Mouse (Mus musculus) gastrocnemius, postnatal 25 days (tissue): Measurements from ENCODE around the gene Mindy4. TPM values are rescaled to one million over a fixed set of nuclear protein-coding genes. Genes with fewer than 3 reads are reported as not detected.
A peak's percentile ranks its signal among the peaks of the same experiment; 100 is the strongest.

Source experiments
- DNase-seq: peaks from one replicate; pipeline ENCODE4 v3.0.0; 2022
- total RNA-seq, 2 experiments: library from RNA; stranded (reverse); gene quantifications; 1 replicate in 1 of 2; 2 replicates in 1 of 2; pipeline ENCODE4 v1.2.3; 2021

Mindy4 gene
- total RNA-seq, 2 experiments from 2014 or later: 1.8 to 2.3 TPM

- peak; percentile 48 for DNase-seq
Observed at GRCm38 (mm10) chr6:55342328-55342727, 139.1 kb downstream of the Mindy4 start.

- no peak for DNase-seq
Observed at GRCm38 (mm10) chr6:55343446-55343845, 140.3 kb downstream of the Mindy4 start.

DNA sequence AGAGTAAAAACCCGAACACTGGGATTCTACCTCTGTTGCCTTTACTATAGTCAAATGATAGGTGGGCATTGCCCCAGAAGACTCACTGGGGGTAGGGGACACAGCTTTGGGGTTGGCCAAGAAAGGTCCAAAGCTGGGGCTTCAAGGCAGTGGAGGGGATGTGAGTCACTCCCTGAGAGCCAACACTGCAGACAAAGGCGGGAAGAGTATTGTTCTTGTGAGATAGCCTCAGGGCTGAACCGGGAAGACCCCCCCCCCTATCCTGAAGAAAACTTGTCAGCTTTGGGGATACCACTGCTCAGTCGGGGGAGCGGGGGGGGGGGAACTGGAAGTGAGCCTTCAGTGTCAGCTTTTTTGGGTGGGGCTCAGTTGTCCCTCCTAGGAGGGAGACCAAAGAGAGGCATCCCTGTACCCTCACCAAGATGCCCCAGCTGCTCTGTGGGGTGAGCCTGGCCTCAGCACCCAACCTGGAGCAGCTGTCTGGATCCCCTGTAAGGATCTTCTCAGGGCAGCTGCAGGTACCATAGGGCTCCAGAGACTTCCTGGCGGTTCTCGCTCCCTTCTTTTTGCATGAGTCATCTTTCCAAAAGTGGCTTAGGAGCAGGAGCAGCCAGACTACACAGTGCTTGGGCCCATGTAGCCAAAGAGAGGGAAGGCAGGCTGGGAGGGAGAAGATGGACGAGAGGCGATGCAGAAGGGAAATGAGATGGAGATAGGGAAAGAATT lies 141.3 kb downstream of the Mindy4 start:
- no peak for DNase-seq

- no peak for DNase-seq
Observed at GRCm38 (mm10) chr6:55345264-55345663, 142.1 kb downstream of the Mindy4 start.

DNA sequence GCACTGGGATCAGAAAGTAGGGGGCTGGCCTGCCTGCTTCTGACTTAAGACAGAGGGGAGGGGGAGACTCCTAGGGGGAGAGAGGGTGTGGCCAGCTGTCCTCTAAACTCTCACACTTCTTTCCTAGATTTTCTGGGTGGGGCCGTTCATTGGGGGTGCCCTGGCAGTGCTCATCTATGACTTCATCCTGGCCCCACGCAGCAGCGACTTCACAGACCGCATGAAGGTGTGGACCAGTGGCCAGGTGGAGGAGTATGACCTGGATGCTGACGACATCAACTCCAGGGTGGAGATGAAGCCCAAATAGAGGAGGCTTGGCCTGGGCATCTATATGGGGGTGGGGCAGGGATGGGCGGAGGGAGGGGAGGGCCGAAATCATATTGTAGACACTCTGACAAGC lies 143.3 kb downstream of the Mindy4 start:
- no peak for DNase-seq

DNA sequence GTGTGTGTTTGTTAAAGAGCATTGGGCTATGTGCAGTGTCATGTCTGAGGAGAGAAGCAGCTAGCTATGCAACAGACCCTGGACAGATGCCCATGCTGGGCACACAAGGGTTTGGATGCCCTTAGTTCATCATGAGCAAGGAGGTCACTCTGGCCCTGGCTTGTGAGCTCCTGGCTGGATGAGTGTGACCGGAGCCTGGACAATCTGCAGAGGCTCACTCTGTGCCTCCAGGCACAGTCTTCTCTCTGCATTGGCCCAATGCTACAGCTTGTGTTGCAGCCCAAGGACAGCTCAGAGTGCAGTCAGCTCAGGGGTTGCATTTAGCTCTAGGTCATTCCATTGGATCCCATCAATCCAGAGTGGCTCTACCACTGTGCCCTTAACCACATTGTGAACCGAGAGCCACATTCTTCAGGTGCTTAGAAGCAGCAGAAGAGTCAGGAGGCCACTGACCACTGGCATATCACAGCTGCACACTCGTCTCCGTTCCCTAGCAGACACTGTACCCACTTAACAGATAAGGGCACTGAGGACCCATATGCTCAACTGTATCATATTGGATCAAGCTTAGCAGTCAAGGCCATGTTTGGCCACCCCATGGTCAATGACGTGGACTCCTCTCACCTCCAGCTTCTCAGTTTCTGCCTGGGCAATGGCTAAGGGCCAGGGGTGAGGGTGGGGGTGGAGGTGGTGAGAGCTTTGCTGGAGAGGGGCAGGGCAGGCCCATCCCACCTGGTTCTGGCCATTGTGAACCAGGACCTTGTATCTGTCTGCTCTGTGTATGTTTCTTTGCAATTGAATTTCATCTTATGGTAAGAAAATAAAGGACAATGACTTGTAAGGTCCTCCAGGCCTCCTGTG lies 144.8 kb downstream of the Mindy4 start:
- DNase-seq: no peak

- no peak for DNase-seq
Observed at GRCm38 (mm10) chr6:55349231-55349630, 146.0 kb downstream of the Mindy4 start.

- DNase-seq: no peak
Observed at GRCm38 (mm10) chr6:55350383-55350952, 147.3 kb downstream of the Mindy4 start.

GRCm38 (mm10) chr6:55351712-55352111 lies 148.5 kb downstream of the Mindy4 start:
- DNase-seq: no peak

- no peak for DNase-seq
Observed at GRCm38 (mm10) chr6:55353711-55354445, 150.7 kb downstream of the Mindy4 start.

GRCm38 (mm10) chr6:55354456-55355117 lies 151.4 kb downstream of the Mindy4 start:
- no peak for DNase-seq

- DNase-seq: no peak
Observed at GRCm38 (mm10) chr6:55355575-55355974, 152.4 kb downstream of the Mindy4 start.

- DNase-seq: peak; percentile 45
Observed at GRCm38 (mm10) chr6:55356017-55356703, 153.0 kb downstream of the Mindy4 start.

DNA sequence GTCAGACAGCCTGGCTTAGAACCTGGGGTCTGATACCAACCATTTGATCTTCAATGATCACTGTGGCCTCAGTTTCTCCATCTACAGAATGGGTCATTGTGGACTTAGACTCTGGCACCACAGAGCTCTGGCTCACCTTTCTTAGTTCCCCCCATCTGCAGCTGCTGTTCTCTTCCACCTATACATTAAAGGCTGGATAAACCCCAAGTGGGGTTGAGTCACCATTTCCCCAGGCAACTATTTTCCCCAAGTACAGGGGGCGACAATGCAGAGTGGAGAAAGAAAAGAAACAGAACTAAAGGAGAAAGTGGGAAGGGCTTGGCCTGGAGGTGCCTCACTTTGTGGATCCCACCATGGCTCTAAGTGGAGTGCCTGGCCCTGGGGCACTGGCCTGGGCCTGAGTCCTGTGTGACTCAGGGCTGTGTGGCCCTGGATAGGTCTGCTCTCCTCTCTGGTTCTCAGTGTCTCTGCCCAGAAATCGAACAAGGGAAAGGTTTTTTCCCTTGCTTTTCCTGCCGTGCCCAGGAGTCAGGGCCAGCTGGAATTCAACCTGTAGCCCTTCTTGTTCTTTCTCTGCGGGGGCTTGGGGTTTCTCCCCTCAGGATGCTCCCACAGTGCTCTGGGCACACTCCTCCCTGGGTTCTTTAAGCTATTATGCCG lies 153.9 kb downstream of the Mindy4 start:
- no peak for DNase-seq

DNA sequence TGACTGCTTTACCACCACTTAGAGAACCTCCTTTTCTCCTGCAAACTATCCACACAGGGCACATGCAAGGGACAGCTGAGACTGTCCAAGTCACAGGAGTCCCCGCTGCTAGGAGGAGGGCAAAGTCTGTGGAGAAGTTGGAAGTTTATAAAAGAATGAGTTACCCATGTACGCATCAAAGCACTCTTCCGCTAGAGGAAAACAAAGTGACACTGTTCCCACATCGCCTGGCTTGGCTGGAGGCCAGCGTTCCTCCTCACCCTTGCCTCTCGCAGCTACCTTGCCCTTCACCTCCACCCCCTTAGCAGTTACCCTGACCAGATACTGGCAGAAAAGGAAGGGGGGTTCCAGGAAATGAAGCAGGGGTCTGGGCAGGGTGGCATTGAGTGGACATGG lies 154.5 kb downstream of the Mindy4 start:
- no peak for DNase-seq

GRCm38 (mm10) chr6:55358731-55359143 lies 155.6 kb downstream of the Mindy4 start:
- DNase-seq: no peak

DNA sequence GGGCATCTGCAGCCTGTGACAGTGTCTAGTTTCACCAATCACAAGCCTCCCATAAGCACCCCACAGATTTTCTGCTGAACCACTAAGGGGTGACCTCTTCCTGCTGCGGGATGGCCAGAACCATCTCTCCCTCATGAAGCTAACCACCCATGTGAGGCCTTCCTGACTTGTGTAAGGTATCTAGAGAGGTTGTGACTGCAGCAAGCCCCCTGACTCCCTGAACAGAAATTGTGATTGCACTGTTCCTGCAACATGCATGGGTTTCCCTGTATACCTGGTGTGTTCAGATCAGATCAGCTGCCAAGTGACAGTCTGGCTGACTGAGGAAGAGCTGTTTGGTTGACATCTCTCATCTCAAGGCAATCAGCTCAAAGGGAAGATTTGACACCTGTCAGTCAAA lies 159.5 kb downstream of the Mindy4 start:
- DNase-seq: no peak

DNA sequence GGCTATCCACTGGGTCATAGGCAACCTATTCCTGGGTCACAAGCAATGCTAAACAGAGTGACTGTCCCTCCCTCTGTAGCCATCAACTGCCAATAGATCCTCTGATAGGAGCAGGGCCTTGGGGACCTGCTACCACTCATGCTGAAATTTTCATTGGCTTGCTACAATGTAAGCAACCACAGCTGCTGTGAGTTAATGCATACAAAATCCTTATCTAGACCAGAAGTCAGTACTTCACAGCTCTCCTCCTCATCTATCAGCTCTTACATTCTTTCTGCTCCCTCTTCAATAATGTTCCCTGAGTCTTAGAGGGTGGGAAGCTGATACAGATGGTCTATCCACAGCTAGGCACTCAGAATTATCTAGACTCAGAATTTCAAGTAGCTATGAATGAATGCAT lies 163.9 kb downstream of the Mindy4 start:
- no peak for DNase-seq
